Mouse (Mus musculus) hindbrain, embryonic 16.5 days (tissue): ENCODE measurements around the gene C1qa. TPM values are rescaled to one million over a fixed set of nuclear protein-coding genes. Genes with fewer than 3 reads are reported as not detected.
A peak's percentile ranks its signal among the peaks of the same experiment; 100 is the strongest.

ENCODE experiments used
- ATAC-seq: fragments of 200-750 bp; cut with Nextera tagmentation; 2 replicates; pipeline ENCODE4 v1.8.0; 2017; ENCODE audit warnings: moderate TSS enrichment, moderate library complexity
- H3K27ac ChIP-seq: fragments of 300-500 bp; sonication (generic); 2 replicates; pipeline ENCODE4 v1.5.1; 2014; ENCODE audit warnings: low read depth, mild to moderate bottlenecking, control low read depth, low read length, moderate library complexity
- H3K27me3 ChIP-seq: fragments of 300-500 bp; sonication (generic); replicated peaks from 2 replicates; pipeline ENCODE4 v1.6.1; 2014; ENCODE audit warnings: low read length; ENCODE audit not compliant: control insufficient read depth, insufficient read depth
- H3K36me3 ChIP-seq: fragments of 300-500 bp; sonication (generic); 2 replicates; pipeline ENCODE4 v1.6.1; 2014; ENCODE audit warnings: mild to moderate bottlenecking, low read length, moderate library complexity, mixed read lengths; ENCODE audit not compliant: control insufficient read depth, insufficient read depth
- H3K4me1 ChIP-seq: fragments of 300-500 bp; sonication (generic); 2 replicates; pipeline ENCODE4 v1.6.1; 2014; ENCODE audit warnings: low read depth, low read length; ENCODE audit not compliant: control insufficient read depth, insufficient read depth
- H3K4me2 ChIP-seq: fragments of 300-500 bp; sonication (generic); 2 replicates; pipeline ENCODE4 v1.6.1; 2014; ENCODE audit warnings: mild to moderate bottlenecking, low read length, control low read depth, moderate library complexity
- H3K4me3 ChIP-seq: fragments of 300-500 bp; sonication (generic); 2 replicates; pipeline ENCODE4 v1.5.1; 2014; ENCODE audit warnings: mild to moderate bottlenecking, low read length, control low read depth, moderate library complexity
- H3K9ac ChIP-seq: fragments of 300-500 bp; sonication (generic); 2 replicates; pipeline ENCODE4 v1.6.1; 2014; ENCODE audit warnings: low read depth, mild to moderate bottlenecking, control low read depth, low read length, moderate library complexity
- H3K9me3 ChIP-seq: fragments of 300-500 bp; sonication (generic); 2 replicates; pipeline ENCODE4 v1.6.1; 2014; ENCODE audit warnings: mild to moderate bottlenecking, low read length, moderate library complexity; ENCODE audit not compliant: control insufficient read depth
- WGBS: fragments of 180-500 bp; shearing (Covaris S2); extraction: QIAGEN DNeasy Blood & Tissue Kit; methylation state at CpG from one replicate; pipeline ENCODE4 v1.1.7; 2014; 5-methylcytosine and 5-hydroxymethylcytosine counted together
- polyA plus RNA-seq: library from polyadenylated mRNA; unstranded; fragments of >200 nt; fragmentation: Nextera tagmentation; extraction: Ambion mirVana; gene quantifications from 2 replicates; pipeline ENCODE4 v1.2.1, GENCODE M21; 2015

C1qa gene
- polyA plus RNA-seq, 1 experiment from 2014 or later = 36.8 TPM

DNA sequence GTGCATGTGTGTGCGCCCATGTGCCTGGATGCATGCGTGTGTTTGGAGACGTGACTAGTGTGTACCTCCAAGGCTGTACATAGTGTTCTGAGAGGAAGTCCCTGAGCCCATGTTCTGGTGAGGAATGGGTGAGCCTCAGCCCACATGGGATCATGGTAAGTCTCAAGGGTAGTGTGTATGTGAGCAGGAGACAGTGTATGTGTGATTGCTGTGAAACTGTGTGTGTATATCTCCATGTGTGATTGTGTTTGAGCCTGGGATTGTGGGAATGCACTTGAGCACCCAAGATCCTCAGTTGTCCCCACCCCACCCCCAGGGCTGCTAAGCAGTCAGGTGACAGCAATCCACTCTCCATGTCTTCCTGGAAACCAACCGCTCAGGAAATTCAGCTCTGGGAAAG is 3.8 kb downstream of the C1qa start:
- H3K9ac ChIP-seq = no peak overlapping the region
- 73% methylated on average over 4 of the region's 4 CpGs for WGBS
- H3K36me3 ChIP-seq = no peaks in the 10 kb centered on the region
- H3K4me1 ChIP-seq = no peaks in the 10 kb centered on the region
- H3K27me3 ChIP-seq = peaks cover 12% of the 10 kb centered on the region; the same call in 1 of the 2 replicates
- H3K9me3 ChIP-seq = no peaks in the 10 kb centered on the region
- H3K4me3 ChIP-seq = no peak overlapping the region
- H3K4me2 ChIP-seq = no peak overlapping the region
- ATAC-seq = no peak
- H3K27ac ChIP-seq = no peak overlapping the region

DNA sequence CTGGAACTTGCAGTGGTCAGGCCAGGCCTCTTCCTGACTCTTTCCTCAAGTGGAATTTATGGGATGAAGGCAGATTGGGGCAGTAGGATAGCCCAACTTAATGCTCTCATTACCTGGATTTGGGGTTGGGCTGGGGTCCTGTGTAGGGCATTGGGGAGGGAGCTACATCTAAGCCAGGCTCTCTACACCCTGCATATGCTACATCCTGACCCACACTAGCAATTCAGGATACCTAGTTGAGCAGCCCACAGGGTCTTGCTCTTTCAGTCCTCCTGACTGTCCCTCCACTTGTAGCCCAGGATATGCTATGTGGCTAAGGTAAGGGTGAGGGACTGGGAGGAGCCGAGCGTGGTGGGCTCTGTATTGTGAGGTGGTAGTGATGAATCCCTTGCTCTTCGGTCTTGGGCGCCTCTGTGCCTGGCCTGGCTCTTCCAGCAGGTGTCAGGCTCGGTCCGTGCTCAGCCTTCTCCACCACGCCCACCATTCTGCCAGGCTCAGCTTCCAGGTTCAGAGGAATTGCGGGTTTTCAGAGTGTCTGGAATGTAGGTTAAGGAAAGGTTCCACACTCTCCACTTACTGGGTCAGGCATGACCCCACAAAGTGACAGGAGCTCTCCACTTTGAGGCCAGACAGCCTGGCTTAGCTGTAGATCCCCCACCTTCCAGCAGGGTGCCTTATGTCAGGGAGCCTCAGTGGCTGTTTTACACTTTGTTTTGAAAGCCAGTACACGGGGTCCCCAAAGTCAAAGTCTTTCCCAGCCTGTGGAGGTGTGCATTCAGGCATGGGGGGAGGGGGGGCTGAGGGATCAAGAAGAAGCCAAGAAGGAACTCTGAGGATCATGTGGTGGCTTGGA is 4.7 kb downstream of the C1qa start:
- no peaks in the 10 kb centered on the region for H3K9me3 ChIP-seq
- 2% methylated on average over 9 of the region's 9 CpGs for WGBS
- no peak overlapping the region for H3K4me2 ChIP-seq
- H3K9ac ChIP-seq = no peak overlapping the region; the same call in 1 of the 2 replicates
- H3K4me1 ChIP-seq = no peaks in the 10 kb centered on the region
- peak; percentile 90 for ATAC-seq
- no peak overlapping the region for H3K27ac ChIP-seq
- H3K36me3 ChIP-seq = no peaks in the 10 kb centered on the region
- peaks cover 12% of the 10 kb centered on the region; the same call in 1 of the 2 replicates for H3K27me3 ChIP-seq
- H3K4me3 ChIP-seq = no peak overlapping the region

DNA sequence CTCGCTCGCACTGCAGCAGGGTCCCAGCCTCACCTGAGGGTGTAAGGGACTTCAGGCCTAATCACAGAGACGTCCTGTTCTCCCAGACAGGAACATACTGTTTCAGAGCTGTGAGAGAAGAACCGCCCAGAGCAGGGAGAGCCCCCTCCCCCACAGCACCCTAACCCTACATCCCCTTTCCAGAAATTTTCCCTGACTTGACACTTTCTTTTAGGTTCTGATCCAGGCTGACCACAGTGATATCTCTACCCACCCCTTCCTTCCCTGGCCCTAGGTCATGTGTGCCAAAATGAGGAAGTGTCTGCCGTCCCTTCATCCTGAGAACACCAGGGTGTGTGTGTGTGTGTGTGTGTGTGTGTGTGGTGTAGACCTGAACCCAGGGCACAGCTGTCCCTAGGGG is 5.8 kb downstream of the C1qa start, which contains the start of gene C1qc:
Gene C1qc (minus strand): TSS at position 255 of the 400 bp plus-strand sequence.
- H3K9me3 ChIP-seq = no peaks in the 10 kb centered on the region
- no peaks in the 10 kb centered on the region for H3K36me3 ChIP-seq
- peaks cover 12% of the 10 kb centered on the region; the same call in 1 of the 2 replicates for H3K27me3 ChIP-seq
- no peak within 1 kb of the TSS; the same call in 1 of the 2 replicates for H3K9ac ChIP-seq
- no peaks in the 10 kb centered on the region for H3K4me1 ChIP-seq
- 69% methylated on average over 5 of the region's 5 CpGs for whole genome bisulfite sequencing
- H3K27ac ChIP-seq = no peak within 1 kb of the TSS
- no peak within 1 kb of the TSS for H3K4me3 ChIP-seq
- H3K4me2 ChIP-seq = no peak within 1 kb of the TSS
- no peak for ATAC-seq

DNA sequence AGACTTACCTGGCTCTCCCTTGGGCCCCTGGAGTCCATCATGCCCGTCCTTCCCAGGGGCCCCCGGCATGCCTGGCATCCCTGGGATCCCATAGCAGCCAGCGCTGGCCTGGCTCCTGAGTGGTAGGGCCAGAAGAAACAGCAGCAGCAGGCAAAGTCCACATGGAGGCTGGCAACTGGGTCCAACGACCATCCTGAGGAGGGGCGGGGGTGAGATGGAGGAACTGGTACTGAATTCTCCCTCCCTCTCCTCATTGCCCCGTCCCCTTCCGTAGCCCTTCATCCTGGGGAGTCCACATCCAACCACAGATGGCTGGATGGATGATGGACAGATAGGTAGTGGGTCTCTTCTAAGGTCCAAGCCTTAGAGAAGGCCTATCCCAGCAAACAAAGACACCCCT is 6.2 kb downstream of the C1qa start:
- Histone ChIP-seq H3K27ac (no peak overlapping the region), H3K4me1 (no peaks in the 10 kb centered on the region), H3K27me3 (peaks cover 11% of the 10 kb centered on the region; the same call in 1 of the 2 replicates), H3K9me3 (no peaks in the 10 kb centered on the region), H3K4me2 (no peak overlapping the region), H3K36me3 (no peaks in the 10 kb centered on the region), H3K9ac (no peak overlapping the region; the same call in 1 of the 2 replicates), H3K4me3 (no peak overlapping the region)
- no peak for ATAC-seq
- WGBS = 67% methylated on average over 7 of the region's 7 CpGs

DNA sequence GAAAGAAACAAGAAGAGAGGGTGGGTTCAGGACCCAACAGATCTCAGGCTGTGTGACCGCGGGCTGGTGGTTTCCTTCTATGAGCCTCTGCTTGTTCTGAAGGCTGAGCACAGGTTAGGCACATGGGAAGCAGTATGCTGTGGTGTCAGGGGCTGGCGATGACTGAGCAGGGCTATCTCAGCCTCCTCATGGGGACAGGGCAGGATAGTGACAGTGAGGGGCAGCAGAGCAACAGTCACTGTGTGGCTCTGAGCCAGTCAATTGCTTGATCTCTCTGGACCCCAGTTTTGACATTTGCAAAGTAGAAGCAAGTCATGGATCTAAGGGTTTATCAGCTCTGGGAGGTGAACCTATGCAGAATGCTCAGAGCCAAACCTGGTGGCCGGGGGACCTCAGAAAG is 7.5 kb downstream of the C1qa start:
- no peaks in the 10 kb centered on the region for H3K36me3 ChIP-seq
- no peaks in the 10 kb centered on the region for H3K9me3 ChIP-seq
- no peak overlapping the region for H3K9ac ChIP-seq
- ATAC-seq = no peak
- no peak overlapping the region for H3K4me3 ChIP-seq
- 90% methylated on average over 4 of the region's 4 CpGs for WGBS
- no peak overlapping the region for H3K27ac ChIP-seq
- peaks cover 5% of the 10 kb centered on the region; the same call in 1 of the 2 replicates for H3K27me3 ChIP-seq
- H3K4me2 ChIP-seq = no peak overlapping the region
- no peaks in the 10 kb centered on the region for H3K4me1 ChIP-seq

DNA sequence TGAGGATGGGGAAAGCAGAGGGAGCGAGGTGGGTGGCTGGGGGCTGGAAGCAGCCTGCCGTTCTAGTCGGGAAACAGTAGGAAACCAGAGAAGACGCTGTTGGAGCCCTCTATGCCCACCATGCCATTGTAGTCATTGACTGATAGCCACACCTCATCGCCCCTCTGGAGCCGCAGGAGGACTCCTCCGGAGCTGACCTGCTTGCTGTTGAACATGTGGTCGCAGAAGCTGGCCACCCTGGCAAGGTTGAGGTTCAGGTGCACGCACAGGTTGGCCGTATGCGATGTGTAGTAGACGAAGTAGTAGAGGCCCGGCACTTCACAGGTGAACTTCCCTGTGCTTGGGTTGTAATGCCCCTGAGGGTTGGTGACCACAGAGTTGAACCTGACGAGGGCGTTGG is 8.6 kb downstream of the C1qa start:
- H3K36me3 ChIP-seq = no peaks in the 10 kb centered on the region
- H3K4me1 ChIP-seq = no peaks in the 10 kb centered on the region
- WGBS = 84% methylated on average over 15 of the region's 15 CpGs
- H3K27ac ChIP-seq = no peak overlapping the region
- no peak overlapping the region for H3K4me3 ChIP-seq
- no peak for ATAC-seq
- H3K27me3 ChIP-seq = peaks cover 4% of the 10 kb centered on the region; the same call in 1 of the 2 replicates
- H3K9me3 ChIP-seq = no peaks in the 10 kb centered on the region
- H3K9ac ChIP-seq = no peak overlapping the region
- no peak overlapping the region for H3K4me2 ChIP-seq

DNA sequence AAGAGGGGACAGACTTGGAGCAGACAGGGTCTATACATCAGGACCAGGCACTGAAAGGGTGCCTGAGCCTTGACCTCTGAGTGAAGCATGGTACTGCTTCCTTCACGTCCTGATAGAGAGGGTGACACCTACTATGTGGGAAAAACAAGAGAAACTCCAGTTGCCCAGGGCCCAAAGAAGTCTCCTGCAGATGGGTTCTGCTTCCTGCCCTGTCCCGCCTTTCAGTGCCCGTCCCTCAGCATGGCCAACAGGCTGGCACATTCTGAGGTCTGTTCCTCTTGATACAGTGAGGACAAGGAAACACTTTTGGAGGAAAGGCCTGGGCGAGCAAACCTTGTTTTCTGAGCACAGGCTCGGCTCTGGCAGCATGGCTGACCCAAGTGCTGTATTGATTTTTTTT is 10.9 kb downstream of the C1qa start:
- Histone ChIP-seq H3K4me3 (no peak overlapping the region), H3K9me3 (no peaks in the 10 kb centered on the region), H3K27ac (no peak overlapping the region), H3K36me3 (no peaks in the 10 kb centered on the region), H3K27me3 (peaks cover 2% of the 10 kb centered on the region; the same call in 1 of the 2 replicates), H3K4me2 (no peak overlapping the region), H3K4me1 (no peaks in the 10 kb centered on the region), H3K9ac (no peak overlapping the region)
- no peak for ATAC-seq
- 71% methylated on average over 5 of the region's 5 CpGs for WGBS

DNA sequence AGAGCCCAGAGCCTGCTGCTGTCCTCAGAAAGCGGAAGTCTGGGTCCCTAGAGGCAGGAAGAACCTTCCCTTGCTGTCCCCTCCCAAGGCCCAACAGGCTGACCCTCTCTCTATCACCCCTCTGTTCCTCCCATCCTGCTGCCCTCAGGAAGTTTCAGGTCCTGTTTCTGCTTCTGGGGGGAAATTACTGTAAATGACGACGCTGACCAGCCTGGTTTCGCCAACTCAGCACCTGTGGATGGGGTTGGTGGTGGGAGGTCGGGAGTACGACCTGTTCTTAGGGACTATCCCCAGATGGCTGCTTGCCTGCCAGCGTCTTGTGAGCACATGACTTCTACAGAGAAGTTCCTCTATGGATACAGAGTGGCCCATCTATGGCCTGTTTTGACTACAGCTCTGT is 12.5 kb downstream of the C1qa start, which contains the start of gene C1qb:
Gene C1qb (minus strand): TSS at position 87 of the 400 bp plus-strand sequence.
- 70% methylated on average over 7 of the region's 7 CpGs for WGBS
- Histone ChIP-seq H3K4me2 (no peak within 1 kb of the TSS), H3K27ac (peak within 1 kb of the TSS; percentile 25; the same call in 1 of the 2 replicates), H3K36me3 (no peaks in the 10 kb centered on the region), H3K4me1 (no peaks in the 10 kb centered on the region), H3K27me3 (0 out of 2 replicates have a peak, but pooled peaks cover 1% of the 10 kb centered on the region), H3K9me3 (no peaks in the 10 kb centered on the region), H3K4me3 (no peak within 1 kb of the TSS), H3K9ac (peak within 1 kb of the TSS; percentile 8; the same call in 1 of the 2 replicates)
- no peak for ATAC-seq

DNA sequence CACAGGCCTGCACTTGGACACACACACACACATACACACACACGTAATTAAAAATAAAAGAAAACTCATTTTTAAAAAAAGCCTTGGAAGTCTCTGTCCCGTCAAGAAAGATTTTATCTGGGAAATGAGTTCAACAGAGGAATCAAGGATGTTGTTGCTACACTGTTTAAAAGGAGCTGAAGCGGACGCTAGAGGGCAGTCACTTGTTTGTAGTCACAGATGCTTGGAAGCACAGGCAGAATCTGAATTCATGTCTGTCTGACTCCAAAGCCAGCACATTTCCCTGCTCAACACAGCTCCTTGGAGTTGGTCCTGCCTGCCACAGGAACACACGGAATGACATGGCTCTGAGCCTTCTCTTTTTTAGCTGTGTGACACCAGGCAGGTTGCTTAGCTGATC is 20.0 kb downstream of the C1qa start:
- no peak overlapping the region for H3K4me2 ChIP-seq
- no peaks in the 10 kb centered on the region for H3K36me3 ChIP-seq
- no peaks in the 10 kb centered on the region for H3K4me1 ChIP-seq
- H3K27me3 ChIP-seq = no peaks in the 10 kb centered on the region
- H3K9ac ChIP-seq = no peak overlapping the region
- no peak overlapping the region for H3K4me3 ChIP-seq
- 19% methylated on average over 5 of the region's 5 CpGs for WGBS
- ATAC-seq = no peak
- no peaks in the 10 kb centered on the region for H3K9me3 ChIP-seq
- no peak overlapping the region for H3K27ac ChIP-seq
